Mouse (Mus musculus) urinary bladder, postnatal 0 days (tissue): Measurements from ENCODE around the gene Fancd2. TPM values are rescaled to one million over a fixed set of nuclear protein-coding genes. Genes with fewer than 3 reads are reported as not detected.

Experiments used
- microRNA-seq: library from miRNA; unstranded; fragments of <30 nt; microRNA quantifications from one replicate; pipeline ENCODE4, GENCODE M21; 2016
- polyA plus RNA-seq: library from polyadenylated mRNA; unstranded; fragments of >200 nt; fragmentation: Nextera tagmentation; extraction: Ambion mirVana; gene quantifications from 2 replicates; pipeline ENCODE4 v1.2.1, GENCODE M21; 2015

Fancd2 gene
- polyA plus RNA-seq, result 2.5 and 3.2 TPM in 2 replicates

GRCm38 (mm10) chr6:113530932-113531839 is at the start of gene Fancd2, which contains the start of gene Emc3:
Fancd2 (plus strand) TSS chr6:113531682.
Emc3 (minus strand) TSS chr6:113531652.

DNA sequence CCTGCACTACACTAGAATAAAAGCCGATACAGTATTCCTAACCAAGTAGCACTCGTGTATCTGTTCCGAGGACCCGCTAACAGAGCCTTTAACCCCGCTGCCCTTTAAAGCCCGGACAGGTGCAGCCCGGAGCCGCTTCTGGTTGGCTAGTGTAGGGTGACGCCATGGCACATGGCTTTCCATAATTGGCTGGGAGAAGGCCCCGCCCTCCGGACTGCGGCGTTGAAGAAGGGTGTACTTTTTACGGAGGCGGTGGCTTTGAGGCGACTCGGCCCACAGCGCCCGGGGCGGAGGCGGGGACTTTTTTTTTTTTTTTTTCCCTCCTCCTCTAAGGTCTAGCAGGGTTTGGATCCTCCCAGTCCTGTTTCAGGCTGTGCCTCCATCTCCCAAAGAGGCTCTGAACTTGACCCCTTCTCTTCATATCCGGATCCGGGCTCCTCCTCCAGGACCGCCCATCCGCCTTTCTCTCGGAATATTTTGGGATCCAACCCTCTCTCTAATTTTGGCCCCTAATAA is 48.3 kb upstream of the Fancd2 start, which contains the start of gene Creld1:
TSS of gene Creld1 (plus strand) at position 198 of the 516 bp plus-strand sequence.

DNA sequence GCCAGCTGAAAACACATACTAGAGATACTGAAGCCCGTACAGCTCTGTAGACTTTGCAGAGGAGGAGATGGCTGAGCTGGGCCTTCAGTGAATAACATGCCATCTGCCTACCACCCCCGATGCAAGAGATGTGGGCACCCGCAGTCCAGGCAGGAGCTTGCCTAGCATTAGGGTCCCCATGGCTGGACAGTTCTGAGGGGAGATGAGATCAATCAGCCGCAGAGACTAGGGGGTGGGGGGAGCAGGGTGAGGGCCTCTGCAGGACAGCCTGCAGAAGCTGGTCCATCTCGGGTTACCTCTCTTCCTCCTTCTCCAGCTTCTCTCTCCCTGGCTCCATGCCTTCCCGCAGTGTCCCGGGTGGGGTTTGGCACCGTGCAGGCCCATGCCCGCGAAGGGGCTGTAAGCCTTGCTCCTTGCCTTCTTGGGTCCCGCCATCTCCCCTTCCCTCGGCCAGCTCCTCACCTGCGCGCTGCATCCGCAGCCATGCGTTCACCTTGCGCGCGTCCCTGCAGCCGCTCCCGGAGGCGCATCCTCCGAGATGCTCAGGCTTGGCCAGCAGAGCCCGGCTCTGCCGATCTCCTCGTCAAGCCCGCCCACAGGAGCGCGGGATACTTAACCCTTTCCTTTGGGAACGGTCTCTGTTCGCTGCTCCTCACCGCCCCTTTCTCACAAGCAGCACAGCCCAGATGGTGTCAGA is 29.9 kb upstream of the Fancd2 start, which contains the start of gene Prrt3:
TSS of gene Prrt3 (minus strand) at position 544 of the 697 bp plus-strand sequence.

DNA sequence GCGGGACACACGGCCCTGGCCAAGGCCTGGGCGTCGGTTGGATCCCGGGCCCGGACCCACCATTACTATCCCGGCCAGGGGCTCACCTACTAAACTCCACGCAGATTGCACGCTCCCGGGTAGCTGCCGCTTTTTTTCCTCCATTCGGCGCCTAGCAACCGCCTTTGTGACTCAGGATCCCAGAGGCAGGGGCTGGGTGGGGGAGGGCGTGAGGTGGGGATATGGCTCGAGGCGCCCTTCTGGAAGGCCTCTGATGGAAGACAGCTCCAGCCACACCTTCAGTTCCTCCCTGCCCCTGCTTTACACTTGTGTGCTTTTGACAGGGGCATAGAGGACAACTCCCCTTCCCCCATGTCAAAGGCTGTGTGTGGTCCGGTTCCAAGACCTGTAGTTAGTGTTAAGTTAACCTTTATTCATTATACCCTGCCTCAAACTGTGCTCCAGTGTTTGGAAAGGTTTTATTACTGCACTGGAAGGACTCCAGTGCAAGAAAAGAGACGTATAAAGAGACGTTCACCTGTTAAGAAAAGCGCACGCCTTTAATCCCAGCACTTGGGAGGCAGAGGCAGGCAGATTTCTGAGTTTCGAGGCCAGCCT is 69.2 kb downstream of the Fancd2 start, which contains the start of gene Fancd2os:
TSS of gene Fancd2os (minus strand) at position 173 of the 597 bp plus-strand sequence.

GRCm38 (mm10) chr6:113604432-113605223 is 73.1 kb downstream of the Fancd2 start, which contains the start of gene Brk1:
Brk1 (plus strand) TSS chr6:113604772.

DNA sequence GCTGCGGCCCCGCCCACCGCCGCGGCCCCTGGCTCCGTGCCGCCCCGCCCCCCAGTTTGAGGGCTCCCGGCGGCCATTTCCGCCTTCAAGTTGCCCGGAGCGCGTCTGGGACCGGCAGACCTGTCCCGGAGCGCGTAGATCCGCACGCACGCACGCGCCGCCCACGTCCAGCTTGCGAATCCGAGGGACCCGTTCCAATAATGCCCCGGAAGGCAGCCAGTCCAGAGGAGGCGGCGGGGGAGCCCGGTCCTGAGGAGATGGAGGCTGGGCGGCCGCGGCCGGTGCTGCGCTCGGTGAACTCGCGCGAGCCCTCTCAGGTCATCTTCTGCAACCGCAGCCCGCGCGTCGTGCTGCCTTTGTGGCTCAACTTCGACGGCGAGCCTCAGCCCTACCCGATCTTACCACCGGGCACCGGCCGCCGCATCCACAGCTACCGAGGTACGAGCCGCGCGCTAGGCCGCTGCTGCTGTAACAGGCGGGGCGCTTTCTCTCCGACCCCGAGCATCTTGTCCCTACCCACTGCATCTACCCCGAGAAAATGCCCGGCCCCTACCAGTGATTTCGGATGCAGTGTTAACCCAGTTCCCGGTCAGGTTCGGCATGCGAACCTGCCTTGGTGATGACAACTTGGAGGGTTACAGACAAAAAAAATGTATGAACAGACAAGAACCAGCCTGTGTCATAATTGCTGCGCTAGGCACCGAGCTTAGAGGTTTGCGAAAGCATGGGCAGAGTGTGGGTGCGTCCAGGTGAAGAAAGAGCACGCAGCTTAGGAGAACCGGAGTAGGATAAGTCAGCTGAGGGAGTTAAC is 92.7 kb downstream of the Fancd2 start, which contains the start of gene Vhl:
TSS of gene Vhl (plus strand) at position 19 of the 811 bp plus-strand sequence.

DNA sequence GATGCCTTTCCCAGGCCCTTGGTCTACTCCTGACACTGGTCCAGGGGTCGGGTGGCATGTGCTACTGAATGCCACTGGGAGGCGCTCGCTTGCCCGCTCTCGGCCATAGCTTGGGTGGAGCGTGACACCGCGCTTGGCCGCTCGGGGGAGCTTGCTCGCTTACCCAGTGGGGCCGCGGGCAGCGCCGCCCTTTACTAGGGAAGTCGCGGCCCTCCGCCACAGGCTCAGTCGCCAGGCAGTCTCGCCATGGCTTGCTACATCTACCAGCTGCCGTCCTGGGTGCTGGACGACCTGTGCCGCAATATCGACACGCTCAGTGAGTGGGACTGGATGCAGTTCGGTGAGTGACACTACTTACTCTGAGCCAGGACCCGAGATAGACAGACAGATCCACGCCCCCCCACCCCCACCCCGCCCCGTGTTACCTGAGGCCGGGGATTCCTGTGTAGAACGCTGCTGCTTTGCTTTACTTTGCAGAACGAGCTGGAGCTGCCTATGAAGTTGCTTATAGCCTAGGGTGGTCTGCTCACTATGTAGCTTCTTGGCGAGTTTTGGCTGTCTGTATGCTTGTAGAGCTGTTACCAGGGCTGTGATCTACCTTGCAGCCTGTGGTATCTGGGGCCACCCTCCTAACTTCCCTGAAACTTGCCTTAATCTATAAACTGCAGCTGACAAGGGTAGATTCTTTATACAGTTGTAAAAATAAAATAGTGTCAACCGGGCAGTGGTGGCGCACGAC is 107.0 kb downstream of the Fancd2 start, which contains the start of gene Irak2:
TSS of gene Irak2 (plus strand) at position 166 of the 739 bp plus-strand sequence.

Small RNA genes lying within 50 kb of the gene (microRNA-seq; reads per million reads assigned to microRNA genes)
- not detected for gene Gm23365

Other genes with a start within 250 kb of the Fancd2 start
- not detected in 2 replicates for gene Cpne9, start 249.4 kb upstream of the Fancd2 start, polyA plus RNA-seq
- gene Brpf1, start 224.5 kb upstream of the Fancd2 start, polyA plus RNA-seq, result 7.1 and 7.6 TPM in 2 replicates
- gene Ogg1, start 204.7 kb upstream of the Fancd2 start, polyA plus RNA-seq, result 6.3 and 9.3 TPM in 2 replicates
- 89.5 and 100.0 TPM in 2 replicates for gene Camk1, start 187.7 kb upstream of the Fancd2 start, polyA plus RNA-seq
- gene Tada3, start 153.8 kb upstream of the Fancd2 start, polyA plus RNA-seq, result 38.4 and 39.1 TPM in 2 replicates
- 327 and 354 TPM in 2 replicates for gene Arpc4, start 153.6 kb upstream of the Fancd2 start, polyA plus RNA-seq
- 1.0 and 1.2 TPM in 2 replicates for gene Ttll3, start 142.4 kb upstream of the Fancd2 start, polyA plus RNA-seq
- 11.4 and 16.5 TPM in 2 replicates for gene Rpusd3, start 112.3 kb upstream of the Fancd2 start, polyA plus RNA-seq
- gene Cidec, start 95.9 kb upstream of the Fancd2 start, polyA plus RNA-seq, result not detected in 2 replicates
- 79.2 and 82.8 TPM in 2 replicates for gene Jagn1, start 89.1 kb upstream of the Fancd2 start, polyA plus RNA-seq
- gene Il17re, start 73.2 kb upstream of the Fancd2 start, polyA plus RNA-seq, result 54.7 and 60.4 TPM in 2 replicates
- gene Il17rc, start 60.3 kb upstream of the Fancd2 start, polyA plus RNA-seq, result 28.2 and 32.1 TPM in 2 replicates
- 33.3 and 33.8 TPM in 2 replicates for gene Creld1, start 48.4 kb upstream of the Fancd2 start, polyA plus RNA-seq
- gene Prrt3, start 29.8 kb upstream of the Fancd2 start, polyA plus RNA-seq, result 0.72 and 0.77 TPM in 2 replicates
- 91.2 and 104 TPM in 2 replicates for gene Emc3, start within 50 bp of the Fancd2 start, polyA plus RNA-seq
- gene Fancd2os, start 69.0 kb downstream of the Fancd2 start, polyA plus RNA-seq, result not detected in 2 replicates
- 189 and 195 TPM in 2 replicates for gene Brk1, start 73.1 kb downstream of the Fancd2 start, polyA plus RNA-seq
- 24.3 and 25.1 TPM in 2 replicates for gene Vhl, start 92.3 kb downstream of the Fancd2 start, polyA plus RNA-seq
- 24.0 and 24.1 TPM in 2 replicates for gene Irak2, start 106.8 kb downstream of the Fancd2 start, polyA plus RNA-seq
- 0.95 and 0.97 TPM in 2 replicates for gene Tatdn2, start 165.4 kb downstream of the Fancd2 start, polyA plus RNA-seq
- gene Ghrl, start 188.2 kb downstream of the Fancd2 start, polyA plus RNA-seq, result 0.50 TPM in 1 of 2 replicates, not detected in the other
- 202 TPM in 2 replicates for gene Sec13, start 209.1 kb downstream of the Fancd2 start, polyA plus RNA-seq